Mouse (Mus musculus) thymus, postnatal 36 days (tissue): ENCODE results near the gene Sebox.

ENCODE experiments used
- DNase-seq, 2 experiments: peaks; one replicate each; pipeline ENCODE4 v3.0.0; 2022; ENCODE audit warnings: mixed read lengths in 2 of 2

The Sebox gene

GRCm38 (mm10) chr11:78502909-78503650, at the start of gene Sebox:
TSS of gene Sebox (plus strand) at chr11:78503447.
- DNase-seq, result no peak

GRCm38 (mm10) chr11:78453675-78454074, 49.6 kb upstream of the Sebox start:
- DNase-seq, result peak; percentile 60 to 69

- DNase-seq, result no peak
These were observed 49.0 kb upstream of the Sebox start for GRCm38 (mm10) chr11:78454276-78454675.

GRCm38 (mm10) chr11:78455308-78455707, 47.9 kb upstream of the Sebox start:
- DNase-seq, result peak; percentile 15 to 33

- DNase-seq, result no peak
These were observed 44.5 kb upstream of the Sebox start for GRCm38 (mm10) chr11:78458740-78459139.

GRCm38 (mm10) chr11:78461894-78462293, 41.4 kb upstream of the Sebox start:
- DNase-seq, result no peak

GRCm38 (mm10) chr11:78462669-78463068, 40.6 kb upstream of the Sebox start:
- no peak for DNase-seq

GRCm38 (mm10) chr11:78463286-78464036, 39.8 kb upstream of the Sebox start:
- DNase-seq, result no peak

GRCm38 (mm10) chr11:78465116-78465515, 38.1 kb upstream of the Sebox start:
- no peak for DNase-seq

GRCm38 (mm10) chr11:78465568-78466180, 37.6 kb upstream of the Sebox start, which contains the start of gene Slc46a1:
TSS of gene Slc46a1 (plus strand) at chr11:78465697.
- peak; percentile 71 to 80 for DNase-seq

GRCm38 (mm10) chr11:78466242-78466912, 36.9 kb upstream of the Sebox start:
- DNase-seq, result no peak

- DNase-seq, result no peak
These were observed 35.7 kb upstream of the Sebox start for GRCm38 (mm10) chr11:78467515-78467914.

GRCm38 (mm10) chr11:78467932-78468331, 35.3 kb upstream of the Sebox start:
- DNase-seq, result no peak

GRCm38 (mm10) chr11:78471326-78472103, 31.7 kb upstream of the Sebox start:
- DNase-seq, result no peak

- no peak for DNase-seq
These were observed 28.0 kb upstream of the Sebox start for GRCm38 (mm10) chr11:78475289-78475688.

GRCm38 (mm10) chr11:78483639-78484038, 19.6 kb upstream of the Sebox start:
- DNase-seq, result no peak

GRCm38 (mm10) chr11:78488168-78488567, 15.1 kb upstream of the Sebox start:
- DNase-seq, result peak; percentile 48 to 59

- DNase-seq, result peak in 1 of 2 experiments; percentile 33
These were observed 12.4 kb upstream of the Sebox start for GRCm38 (mm10) chr11:78490781-78491241.

- no peak for DNase-seq
These were observed 7.3 kb upstream of the Sebox start for GRCm38 (mm10) chr11:78495904-78496303.

- peak; percentile 17 to 46 for DNase-seq
These were observed 6.1 kb upstream of the Sebox start for GRCm38 (mm10) chr11:78497071-78497541.
